Mouse (Mus musculus): Measurements from ENCODE around the gene Acer2. TPM values are rescaled to one million over a fixed set of nuclear protein-coding genes. Genes with fewer than 3 reads are reported as not detected.
A peak's percentile ranks its signal among the peaks of the same experiment; 100 is the strongest.

Acer2 gene
- total and polyA plus RNA-seq, 3 experiments, result 0.35 to 0.84 TPM; not detected in 1

GRCm38 (mm10) chr4:86852018-86852417 is 22.2 kb upstream of the Acer2 start:
- TF ChIP-seq TBP (IDR thresholded peaks at IDR 0.05; ENCODE audit: low read depth, low read length) (no peak), ZNF384 (IDR thresholded peaks at IDR 0.05; ENCODE audit: low read depth, low read length) (0 out of 2 replicates have a peak, but pooled peaks have one; percentile 69)
- Histone ChIP-seq H3K9me3 (replicated peaks; ENCODE audit: insufficient read depth, low read length) (no peaks in the 10 kb centered on the region), H3K4me1 (ENCODE audit: control insufficient read depth in 1 of 2, insufficient read depth in 2 of 2, low read length in 2 of 2) (peaks cover 0 to 9% of the 10 kb centered on the region in 2 experiments; a peak in 1 of 4 replicates), H3K9ac (ENCODE audit: control insufficient read depth, low read depth, low read length, poor library complexity, severe bottlenecking) (no peak overlapping the region), H3K27me3 (ENCODE audit: control insufficient read depth in 1 of 2, insufficient read depth in 2 of 2, low read length in 2 of 2) (no peaks in the 10 kb centered on the region), H3K4me3 (ENCODE audit: control insufficient read depth in 1 of 2, insufficient read depth in 1 of 2, low read depth in 2 of 2, low read length in 2 of 2) (no peak overlapping the region), H3K36me3 (ENCODE audit: control insufficient read depth in 1 of 2, insufficient read depth in 2 of 2, low read length in 2 of 2) (peaks cover 11 to 15% of the 10 kb centered on the region in 2 experiments), H3K27ac (ENCODE audit: control insufficient read depth, low read depth, low read length) (no peak overlapping the region), H3K79me2 (ENCODE audit: control insufficient read depth, insufficient read depth, low read length, poor library complexity) (peaks cover 20% of the 10 kb centered on the region)
- peak; percentile 44 for DNase-seq (ENCODE audit: low read depth, low spot score)

- no peaks in the 10 kb centered on the region for H3K9me3 ChIP-seq (replicated peaks; ENCODE audit: insufficient read depth, low read length)
- H3K4me1 ChIP-seq (ENCODE audit: control insufficient read depth in 1 of 2, insufficient read depth in 2 of 2, low read length in 2 of 2), result peaks cover 0 to 9% of the 10 kb centered on the region in 2 experiments; a peak in 1 of 4 replicates
- no peaks in the 10 kb centered on the region for H3K27me3 ChIP-seq (ENCODE audit: control insufficient read depth in 1 of 2, insufficient read depth in 2 of 2, low read length in 2 of 2)
- 0 out of 2 replicates have a peak overlapping the region, but pooled peaks have one; percentile 9 for H3K27ac ChIP-seq (ENCODE audit: control insufficient read depth, low read depth, low read length)
- H3K9ac ChIP-seq (ENCODE audit: control insufficient read depth, low read depth, low read length, poor library complexity, severe bottlenecking), result no peak overlapping the region
- no peak overlapping the region for H3K4me3 ChIP-seq (ENCODE audit: control insufficient read depth in 1 of 2, insufficient read depth in 1 of 2, low read depth in 2 of 2, low read length in 2 of 2)
- peaks cover 27% of the 10 kb centered on the region for H3K79me2 ChIP-seq (ENCODE audit: control insufficient read depth, insufficient read depth, low read length, poor library complexity)
- no peak for TF ChIP-seq ETS1 (IDR thresholded peaks at IDR 0.05; ENCODE audit: low read depth, low read length)
- TF ChIP-seq USF2 (IDR thresholded peaks at IDR 0.05; ENCODE audit: borderline replicate concordance in 1 of 2, insufficient read depth in 1 of 2, low read depth in 1 of 2, low read length in 2 of 2), result no peak
- TF ChIP-seq MYC (IDR thresholded peaks at IDR 0.05; ENCODE audit: low read depth, low read length), result peak; percentile 43; the same call in 1 of the 2 replicates
- peak; percentile 93 for TF ChIP-seq POLR2AphosphoS2 (IDR thresholded peaks at IDR 0.05; ENCODE audit: low read length)
- peak; percentile 1; the same call in 1 of the 2 replicates for TF ChIP-seq SMC3 (IDR thresholded peaks at IDR 0.05; ENCODE audit: low read depth, low read length)
- peak; percentile 74 for TF ChIP-seq ZMIZ1 (IDR thresholded peaks at IDR 0.05; ENCODE audit: low read depth, low read length)
- no peak for TF ChIP-seq NRF1 (IDR thresholded peaks at IDR 0.05; ENCODE audit: insufficient read depth, low read depth, low read length, poor library complexity, severe bottlenecking)
- TF ChIP-seq E2F4 (IDR thresholded peaks at IDR 0.05; ENCODE audit: borderline replicate concordance, low read depth, low read length), result 0 out of 2 replicates have a peak, but pooled peaks have one; percentile 56
- no peak for TF ChIP-seq CTCF (IDR thresholded peaks at IDR 0.05 in 2 of 3, conservative IDR thresholded peaks at IDR 0.05 in 1 of 3; ENCODE audit: control insufficient read depth in 1 of 3, insufficient read depth in 1 of 3, low read depth in 2 of 3, low read length in 3 of 3, poor library complexity in 1 of 3, severe bottlenecking in 1 of 3)
- TF ChIP-seq MYB (IDR thresholded peaks at IDR 0.05; ENCODE audit: low read depth, low read length), result peak; percentile 8; the same call in 1 of the 2 replicates
- TF ChIP-seq GATA1 (IDR thresholded peaks at IDR 0.05; ENCODE audit: low read depth, low read length), result peak; percentile 53; the same call in 1 of the 2 replicates
- no peak for TF ChIP-seq TAL1 (IDR thresholded peaks at IDR 0.05; ENCODE audit: low read length)
- TF ChIP-seq EP300 (IDR thresholded peaks at IDR 0.05; ENCODE audit: low read depth in 1 of 2, low read length in 2 of 2), result no peak
- TF ChIP-seq POLR2A (IDR thresholded peaks at IDR 0.05; ENCODE audit: control insufficient read depth in 1 of 2, insufficient read depth in 1 of 2, low read depth in 1 of 2, low read length in 2 of 2, poor library complexity in 1 of 2), result peak in 1 of 2 experiments; percentile 68; a peak in 2 of 4 replicates
- peak; percentile 55; the same call in 1 of the 2 replicates for TF ChIP-seq BHLHE40 (IDR thresholded peaks at IDR 0.05; ENCODE audit: borderline replicate concordance, low read depth, low read length)
- TF ChIP-seq NELFE (IDR thresholded peaks at IDR 0.05; ENCODE audit: low read depth, low read length), result peak; percentile 37; the same call in 1 of the 2 replicates
- TF ChIP-seq CHD2 (IDR thresholded peaks at IDR 0.05; ENCODE audit: low read length), result no peak; the same call in 1 of the 2 replicates
- peaks cover 11 to 15% of the 10 kb centered on the region in 2 experiments for H3K36me3 ChIP-seq (ENCODE audit: control insufficient read depth in 1 of 2, insufficient read depth in 2 of 2, low read length in 2 of 2)
- peak; percentile 67 for DNase-seq (ENCODE audit: low read depth, low spot score)
These were observed 21.2 kb upstream of the Acer2 start for GRCm38 (mm10) chr4:86852813-86853590.
